Mouse (Mus musculus): ENCODE results near the gene Rnf215. TPM values are rescaled to one million over a fixed set of nuclear protein-coding genes. Genes with fewer than 3 reads are reported as not detected.

Rnf215 gene
- total RNA-seq, 1 experiment = 19.5 TPM

DNA sequence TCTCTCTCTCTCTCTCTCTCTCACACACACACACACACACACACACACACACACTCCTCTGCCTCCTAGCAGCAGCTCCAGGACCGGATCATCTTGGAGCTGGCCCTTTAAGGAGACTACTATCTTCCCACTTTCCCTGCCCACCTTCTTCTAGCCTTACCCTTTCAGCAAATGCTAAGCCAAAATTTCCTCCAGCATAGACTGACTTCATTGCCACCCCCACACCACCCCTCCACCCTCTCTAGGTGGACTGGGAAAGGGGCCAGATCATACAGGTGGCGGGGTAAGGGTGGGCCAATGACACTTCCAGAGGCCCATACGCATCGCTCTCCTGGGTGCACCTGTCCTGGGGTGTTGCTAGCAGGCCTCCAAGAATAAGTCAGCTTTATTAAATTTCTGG, 19.6 kb upstream of the Rnf215 start:
- Histone ChIP-seq H3K4me1 (ENCODE audit: control insufficient read depth in 2 of 2, insufficient read depth in 2 of 2, low read length in 2 of 2, poor library complexity in 1 of 2) (peaks cover 0 to 3% of the 10 kb centered on the region in 2 experiments; a peak in 1 of 4 replicates), H3K9ac (ENCODE audit: insufficient read depth, low read depth, low read length, poor library complexity, severe bottlenecking) (no peak overlapping the region), H3K9me3 (ENCODE audit: control insufficient read depth, insufficient read depth, low read depth, low read length) (no peaks in the 10 kb centered on the region), H3K4me3 (ENCODE audit: insufficient read depth in 1 of 2, low read depth in 1 of 2, low read length in 2 of 2, poor library complexity in 1 of 2, severe bottlenecking in 1 of 2) (no peak overlapping the region), H3K36me3 (ENCODE audit: control insufficient read depth, insufficient read depth, low read length, poor library complexity, severe bottlenecking) (no peaks in the 10 kb centered on the region; the same call in 1 of the 2 replicates), H3K27ac (ENCODE audit: insufficient read depth, low read depth, low read length, poor library complexity, severe bottlenecking) (no peak overlapping the region)
- no peak for DNase-seq (ENCODE audit: low read depth, low spot score)
- in situ Hi-C loops (cut with MboI; ENCODE audit: low sequenced_read_pairs in 2 of 2, unreplicated experiment in 2 of 2) = no loop called here
- no peak for TF ChIP-seq MAFK (IDR thresholded peaks at IDR 0.05; ENCODE audit: insufficient read depth, low read depth, low read length)
- no peak for TF ChIP-seq HCFC1 (IDR thresholded peaks at IDR 0.05; ENCODE audit: borderline replicate concordance, insufficient read depth, low read length)
- no peak for TF ChIP-seq CHD2 (IDR thresholded peaks at IDR 0.05; ENCODE audit: low read depth, low read length)
- no peak for TF ChIP-seq ZNF384 (IDR thresholded peaks at IDR 0.05; ENCODE audit: low read depth, low read length)
- no peak for TF ChIP-seq ZC3H11A (IDR thresholded peaks at IDR 0.05; ENCODE audit: borderline replicate concordance, low read depth, low read length)

DNA sequence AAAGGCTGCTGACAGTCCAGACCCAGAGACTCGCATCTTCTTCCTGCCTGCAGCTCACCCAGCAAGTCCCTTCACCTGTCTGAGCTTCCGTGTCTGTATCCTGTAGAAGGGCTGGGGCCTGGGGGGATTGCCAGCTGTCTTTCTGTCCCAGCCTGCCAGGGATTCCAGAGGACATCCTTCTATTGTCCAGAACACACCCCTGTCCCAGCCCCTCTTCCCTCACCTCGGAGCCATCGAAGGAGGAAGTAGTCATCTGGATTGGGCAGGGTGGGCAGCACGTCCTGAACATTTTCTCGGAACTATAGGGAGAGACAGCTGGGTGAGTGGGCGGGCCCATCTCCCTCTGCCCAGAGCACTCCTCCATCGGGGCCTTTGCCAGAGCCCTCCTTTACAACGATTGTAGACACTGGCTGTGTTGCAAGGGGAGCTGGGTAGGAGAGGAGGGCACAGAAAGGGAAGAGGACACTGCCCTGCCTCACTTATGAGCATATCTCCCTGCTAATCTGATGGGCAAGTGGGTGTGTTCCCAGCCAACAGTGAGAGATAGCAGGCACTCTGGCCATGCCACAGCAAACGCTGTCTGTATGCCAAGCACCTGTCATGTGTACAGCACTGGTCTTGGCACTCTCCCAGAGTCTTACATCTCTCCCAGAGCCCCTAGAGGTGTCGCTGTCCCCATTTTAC, 18.4 kb upstream of the Rnf215 start:
- no peak overlapping the region for H3K9ac ChIP-seq (ENCODE audit: insufficient read depth, low read depth, low read length, poor library complexity, severe bottlenecking)
- no peaks in the 10 kb centered on the region for H3K36me3 ChIP-seq (ENCODE audit: control insufficient read depth, insufficient read depth, low read length, poor library complexity, severe bottlenecking)
- H3K9me3 ChIP-seq (ENCODE audit: control insufficient read depth, insufficient read depth, low read depth, low read length) = no peaks in the 10 kb centered on the region
- no peak overlapping the region for H3K4me3 ChIP-seq (ENCODE audit: insufficient read depth in 1 of 2, low read depth in 1 of 2, low read length in 2 of 2, poor library complexity in 1 of 2, severe bottlenecking in 1 of 2)
- peaks cover 0 to 4% of the 10 kb centered on the region in 2 experiments; a peak in 1 of 4 replicates for H3K4me1 ChIP-seq (ENCODE audit: control insufficient read depth in 2 of 2, insufficient read depth in 2 of 2, low read length in 2 of 2, poor library complexity in 1 of 2)
- H3K27ac ChIP-seq (ENCODE audit: insufficient read depth, low read depth, low read length, poor library complexity, severe bottlenecking) = no peak overlapping the region
- in situ Hi-C loops (cut with MboI; ENCODE audit: low sequenced_read_pairs in 2 of 2, unreplicated experiment in 2 of 2) = no loop called here
- TF ChIP-seq CHD2 (IDR thresholded peaks at IDR 0.05; ENCODE audit: low read depth, low read length) (no peak), ZC3H11A (IDR thresholded peaks at IDR 0.05; ENCODE audit: borderline replicate concordance, low read depth, low read length) (no peak), MAFK (IDR thresholded peaks at IDR 0.05; ENCODE audit: insufficient read depth, low read depth, low read length) (no peak), HCFC1 (IDR thresholded peaks at IDR 0.05; ENCODE audit: borderline replicate concordance, insufficient read depth, low read length) (no peak), ZNF384 (IDR thresholded peaks at IDR 0.05; ENCODE audit: low read depth, low read length) (no peak)
- DNase-seq (ENCODE audit: low read depth, low spot score) = no peak

- no peak for TF ChIP-seq ZNF384 (IDR thresholded peaks at IDR 0.05; ENCODE audit: low read depth, low read length)
- TF ChIP-seq CHD2 (IDR thresholded peaks at IDR 0.05; ENCODE audit: low read depth, low read length) = no peak
- TF ChIP-seq ZC3H11A (IDR thresholded peaks at IDR 0.05; ENCODE audit: borderline replicate concordance, low read depth, low read length) = no peak
- no peak for TF ChIP-seq MAFK (IDR thresholded peaks at IDR 0.05; ENCODE audit: insufficient read depth, low read depth, low read length)
- no peak for TF ChIP-seq HCFC1 (IDR thresholded peaks at IDR 0.05; ENCODE audit: borderline replicate concordance, insufficient read depth, low read length)
- in situ Hi-C loops (cut with MboI; ENCODE audit: low sequenced_read_pairs in 2 of 2, unreplicated experiment in 2 of 2) = no loop called here
- no peak overlapping the region for H3K9ac ChIP-seq (ENCODE audit: insufficient read depth, low read depth, low read length, poor library complexity, severe bottlenecking)
- H3K36me3 ChIP-seq (ENCODE audit: control insufficient read depth, insufficient read depth, low read length, poor library complexity, severe bottlenecking) = no peaks in the 10 kb centered on the region
- H3K27ac ChIP-seq (ENCODE audit: insufficient read depth, low read depth, low read length, poor library complexity, severe bottlenecking) = no peak overlapping the region
- H3K4me1 ChIP-seq (ENCODE audit: control insufficient read depth in 2 of 2, insufficient read depth in 2 of 2, low read length in 2 of 2, poor library complexity in 1 of 2) = peaks cover 0 to 9% of the 10 kb centered on the region in 2 experiments; a peak in 1 of 4 replicates
- no peak for DNase-seq (ENCODE audit: low read depth, low spot score)
- no peak overlapping the region; a peak in 1 of 4 replicates for H3K4me3 ChIP-seq (ENCODE audit: insufficient read depth in 1 of 2, low read depth in 1 of 2, low read length in 2 of 2, poor library complexity in 1 of 2, severe bottlenecking in 1 of 2)
- H3K9me3 ChIP-seq (ENCODE audit: control insufficient read depth, insufficient read depth, low read depth, low read length) = no peaks in the 10 kb centered on the region
Measured at GRCm38 (mm10) chr11:4117372-4118071, 17.5 kb upstream of the Rnf215 start.

DNA sequence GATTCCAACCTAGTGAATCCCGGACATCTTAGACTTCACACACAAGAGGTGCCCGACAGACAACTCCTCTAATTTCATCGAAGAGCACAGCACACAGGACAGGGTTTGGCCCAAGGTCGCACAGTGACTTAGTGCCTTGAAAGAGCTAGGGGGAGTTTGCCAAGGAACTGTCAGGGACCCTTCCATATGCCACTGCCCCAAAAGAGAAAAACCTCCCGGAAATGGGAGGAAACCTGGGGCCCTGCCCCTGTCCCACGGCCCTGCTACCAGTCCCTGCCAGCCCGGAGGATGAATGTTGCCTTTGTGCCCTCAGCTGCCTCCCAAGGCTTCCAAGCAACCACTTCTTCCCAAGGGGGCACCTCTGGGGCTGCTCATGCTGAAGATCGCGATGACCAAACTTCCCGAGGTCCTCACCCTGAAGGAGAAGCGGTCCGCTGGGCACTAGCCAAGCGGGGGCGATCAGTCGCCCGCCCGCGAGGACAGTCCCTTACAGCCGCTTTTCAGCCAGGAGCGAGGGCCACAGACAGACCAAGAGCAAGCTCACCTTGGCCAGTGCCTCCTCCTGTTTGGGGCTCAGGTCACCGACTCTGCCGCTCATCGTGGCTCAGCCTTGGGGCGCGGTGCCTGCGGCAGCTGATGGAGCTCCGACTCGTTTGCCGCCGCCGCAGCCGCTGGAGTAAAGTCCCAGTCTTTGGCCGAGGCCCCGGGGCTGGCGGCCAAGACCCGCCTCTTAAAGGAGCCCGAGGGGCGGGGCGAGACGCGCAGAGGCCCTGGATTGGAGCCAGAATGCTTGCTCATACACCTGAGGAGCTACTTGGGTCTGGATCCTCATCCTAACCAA, 16.7 kb upstream of the Rnf215 start:
- peak; percentile 68 for DNase-seq (ENCODE audit: low read depth, low spot score)
- H3K27ac ChIP-seq (ENCODE audit: insufficient read depth, low read depth, low read length, poor library complexity, severe bottlenecking) = no peak overlapping the region
- in situ Hi-C loops (cut with MboI; ENCODE audit: low sequenced_read_pairs in 2 of 2, unreplicated experiment in 2 of 2) = no loop called here
- H3K4me1 ChIP-seq (ENCODE audit: control insufficient read depth in 2 of 2, insufficient read depth in 2 of 2, low read length in 2 of 2, poor library complexity in 1 of 2) = peaks cover 2 to 13% of the 10 kb centered on the region in 2 experiments; a peak in 2 of 4 replicates
- H3K9ac ChIP-seq (ENCODE audit: insufficient read depth, low read depth, low read length, poor library complexity, severe bottlenecking) = peak overlapping the region; percentile 63
- TF ChIP-seq CHD2 (IDR thresholded peaks at IDR 0.05; ENCODE audit: low read depth, low read length) = no peak
- TF ChIP-seq ZNF384 (IDR thresholded peaks at IDR 0.05; ENCODE audit: low read depth, low read length) = no peak
- TF ChIP-seq HCFC1 (IDR thresholded peaks at IDR 0.05; ENCODE audit: borderline replicate concordance, insufficient read depth, low read length) = no peak
- TF ChIP-seq MAFK (IDR thresholded peaks at IDR 0.05; ENCODE audit: insufficient read depth, low read depth, low read length) = no peak
- peak overlapping the region; percentile 60 to 81 for H3K4me3 ChIP-seq (ENCODE audit: insufficient read depth in 1 of 2, low read depth in 1 of 2, low read length in 2 of 2, poor library complexity in 1 of 2, severe bottlenecking in 1 of 2)
- H3K9me3 ChIP-seq (ENCODE audit: control insufficient read depth, insufficient read depth, low read depth, low read length) = no peaks in the 10 kb centered on the region
- no peaks in the 10 kb centered on the region for H3K36me3 ChIP-seq (ENCODE audit: control insufficient read depth, insufficient read depth, low read length, poor library complexity, severe bottlenecking)

All from ES-E14 (cell line).